Mouse (Mus musculus): ENCODE results near the gene Nek7. TPM values are rescaled to one million over a fixed set of nuclear protein-coding genes. Genes with fewer than 3 reads are reported as not detected.

Nek7 gene
- 13.1 and 24.3 TPM in 2 replicates for polyA plus RNA-seq (2014; fragmentation: Nextera tagmentation; extraction: Ambion mirVana)

DNA sequence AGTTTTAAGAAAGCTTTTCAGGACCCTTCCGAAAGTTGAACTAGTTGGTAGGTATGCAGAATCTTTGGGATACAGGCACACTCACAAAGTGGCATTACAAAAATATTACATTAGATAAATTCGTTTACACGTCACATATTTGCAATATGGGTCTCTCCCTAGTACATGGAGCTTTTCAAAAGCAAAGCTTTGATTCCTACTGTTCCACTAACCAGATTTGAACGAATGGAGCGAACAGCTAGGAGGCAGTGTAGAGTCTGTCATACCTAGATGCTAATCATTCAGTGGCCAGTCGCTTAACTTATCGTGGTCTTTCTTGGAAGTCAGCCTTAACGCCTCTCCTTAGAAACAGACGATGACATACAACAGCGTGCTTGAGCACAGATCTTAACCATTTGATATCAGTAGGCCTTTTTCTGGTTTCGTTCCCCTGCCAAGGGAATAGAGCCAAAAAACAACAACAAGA is at the start of gene Nek7:
Gene Nek7, minus strand, starts transcription at position 146 of the 466 bp plus-strand sequence.
- peak; percentile 77 for DNase-seq
- peak within 1 kb of the TSS; percentile 94 for H3K4me3 ChIP-seq (replicated peaks; ENCODE audit: low read depth, low read length)
- 2% methylated on average over 11 of the region's 11 CpGs for WGBS
- no peaks in the 10 kb centered on the region for H3K27me3 ChIP-seq (ENCODE audit: control insufficient read depth, insufficient read depth, low read length)
- no peaks in the 10 kb centered on the region for H3K9me3 ChIP-seq (ENCODE audit: control insufficient read depth, low read length)
- ATAC-seq (ENCODE audit: low FRiP score, low TSS enrichment), result no peak
- H3K4me2 ChIP-seq (ENCODE audit: low read length), result peak within 1 kb of the TSS; percentile 84
- no peaks in the 10 kb centered on the region for H3K36me3 ChIP-seq (ENCODE audit: control insufficient read depth, insufficient read depth, low read length)
- H3K27ac ChIP-seq (replicated peaks; ENCODE audit: low read depth, low read length), result peak within 1 kb of the TSS; percentile 83
- 0 out of 2 replicates have a peak, but pooled peaks cover 4% of the 10 kb centered on the region for H3K4me1 ChIP-seq (ENCODE audit: control insufficient read depth, insufficient read depth, low read length)
- peak within 1 kb of the TSS; percentile 69 for H3K9ac ChIP-seq (replicated peaks; ENCODE audit: low read length)

DNA sequence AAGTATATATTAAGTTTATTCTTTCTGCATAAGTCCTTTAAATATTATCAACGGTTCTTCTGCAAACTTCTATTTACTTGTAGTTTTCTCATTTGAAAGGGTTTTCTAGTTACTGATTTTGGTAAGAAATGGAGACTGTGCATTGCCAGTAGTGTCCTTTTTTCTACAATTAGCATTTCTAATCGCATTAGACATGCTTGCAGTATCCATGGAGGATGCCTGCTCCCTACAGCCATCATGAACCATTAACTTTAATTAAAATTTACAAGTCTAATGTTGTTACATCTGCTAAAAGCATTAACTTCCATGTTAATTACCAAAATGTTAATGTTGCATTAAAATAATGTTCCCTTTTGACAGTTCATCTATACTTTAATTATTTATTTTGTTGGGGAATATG is 42.4 kb upstream of the Nek7 start:
- H3K27ac ChIP-seq (replicated peaks; ENCODE audit: low read depth, low read length), result no peak overlapping the region
- H3K4me3 ChIP-seq (replicated peaks; ENCODE audit: low read depth, low read length), result no peak overlapping the region
- DNase-seq (peak; percentile 43), ATAC-seq (ENCODE audit: low FRiP score, low TSS enrichment) (peak; percentile 67; the same call in 1 of the 2 replicates)
- H3K27me3 ChIP-seq (ENCODE audit: control insufficient read depth, insufficient read depth, low read length), result no peaks in the 10 kb centered on the region; the same call in 1 of the 2 replicates
- WGBS, result 36% methylated on average over 2 of the region's 2 CpGs
- no peak overlapping the region for H3K9ac ChIP-seq (replicated peaks; ENCODE audit: low read length)
- H3K9me3 ChIP-seq (ENCODE audit: control insufficient read depth, low read length), result no peaks in the 10 kb centered on the region
- H3K36me3 ChIP-seq (ENCODE audit: control insufficient read depth, insufficient read depth, low read length), result no peaks in the 10 kb centered on the region
- H3K4me2 ChIP-seq (ENCODE audit: low read length), result no peak overlapping the region
- no peaks in the 10 kb centered on the region for H3K4me1 ChIP-seq (ENCODE audit: control insufficient read depth, insufficient read depth, low read length)

DNA sequence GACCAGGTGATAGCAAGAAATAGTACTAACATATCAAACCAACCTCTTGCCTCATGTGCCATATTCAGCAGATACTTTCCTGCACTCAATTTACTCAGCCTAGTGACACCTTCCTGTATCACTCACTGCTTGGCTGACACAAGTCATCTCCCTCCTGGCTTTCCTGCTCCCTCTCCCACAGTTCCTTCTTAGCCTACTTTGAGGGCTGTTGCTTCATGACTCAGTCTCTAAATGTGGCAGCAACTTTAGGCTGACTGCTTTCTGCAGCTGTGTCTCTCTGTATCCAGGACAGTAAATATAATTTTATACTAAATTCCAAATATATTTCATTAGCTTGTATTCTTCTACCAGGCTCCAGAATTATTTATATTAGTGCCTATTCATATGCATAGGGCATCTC is 34.3 kb upstream of the Nek7 start:
- no peak overlapping the region for H3K4me2 ChIP-seq (ENCODE audit: low read length)
- no peaks in the 10 kb centered on the region for H3K27me3 ChIP-seq (ENCODE audit: control insufficient read depth, insufficient read depth, low read length)
- DNase-seq, result no peak
- no peaks in the 10 kb centered on the region for H3K4me1 ChIP-seq (ENCODE audit: control insufficient read depth, insufficient read depth, low read length)
- ATAC-seq (ENCODE audit: low FRiP score, low TSS enrichment), result no peak
- no peak overlapping the region for H3K4me3 ChIP-seq (replicated peaks; ENCODE audit: low read depth, low read length)
- no peak overlapping the region for H3K9ac ChIP-seq (replicated peaks; ENCODE audit: low read length)
- H3K36me3 ChIP-seq (ENCODE audit: control insufficient read depth, insufficient read depth, low read length), result no peaks in the 10 kb centered on the region
- H3K9me3 ChIP-seq (ENCODE audit: control insufficient read depth, low read length), result no peaks in the 10 kb centered on the region
- H3K27ac ChIP-seq (replicated peaks; ENCODE audit: low read depth, low read length), result no peak overlapping the region

DNA sequence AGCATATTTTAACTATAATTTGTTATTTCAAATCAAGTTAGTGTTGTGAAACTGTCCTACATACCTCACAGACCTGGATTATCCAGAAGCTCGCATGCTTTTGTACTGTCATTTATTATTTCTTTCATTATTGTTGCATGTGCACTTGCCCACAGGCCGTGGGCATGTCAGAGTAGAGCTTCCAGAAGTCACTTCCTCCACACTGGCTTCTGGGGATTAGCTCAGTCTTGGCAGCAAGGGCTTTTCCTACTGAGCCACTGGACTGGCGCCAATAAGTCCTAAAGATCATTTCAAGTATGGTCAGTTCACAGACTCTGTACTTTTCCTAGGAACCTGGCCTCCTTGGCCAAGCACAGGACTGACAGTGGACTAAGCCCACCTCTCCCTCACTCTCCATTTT is 25.1 kb upstream of the Nek7 start:
- DNase-seq, result peak; percentile 32
- Histone ChIP-seq H3K27me3 (ENCODE audit: control insufficient read depth, insufficient read depth, low read length) (no peaks in the 10 kb centered on the region), H3K9ac (replicated peaks; ENCODE audit: low read length) (no peak overlapping the region), H3K9me3 (ENCODE audit: control insufficient read depth, low read length) (no peaks in the 10 kb centered on the region), H3K27ac (replicated peaks; ENCODE audit: low read depth, low read length) (no peak overlapping the region), H3K4me1 (ENCODE audit: control insufficient read depth, insufficient read depth, low read length) (no peaks in the 10 kb centered on the region), H3K36me3 (ENCODE audit: control insufficient read depth, insufficient read depth, low read length) (no peaks in the 10 kb centered on the region), H3K4me2 (ENCODE audit: low read length) (no peak overlapping the region), H3K4me3 (replicated peaks; ENCODE audit: low read depth, low read length) (no peak overlapping the region)
- WGBS, result 66% methylated on average over 3 of the region's 3 CpGs
- ATAC-seq (ENCODE audit: low FRiP score, low TSS enrichment), result no peak

- no peak overlapping the region for H3K9ac ChIP-seq (replicated peaks; ENCODE audit: low read length)
These were observed 23.4 kb upstream of the Nek7 start for GRCm38 (mm10) chr1:138643306-138643830.

DNA sequence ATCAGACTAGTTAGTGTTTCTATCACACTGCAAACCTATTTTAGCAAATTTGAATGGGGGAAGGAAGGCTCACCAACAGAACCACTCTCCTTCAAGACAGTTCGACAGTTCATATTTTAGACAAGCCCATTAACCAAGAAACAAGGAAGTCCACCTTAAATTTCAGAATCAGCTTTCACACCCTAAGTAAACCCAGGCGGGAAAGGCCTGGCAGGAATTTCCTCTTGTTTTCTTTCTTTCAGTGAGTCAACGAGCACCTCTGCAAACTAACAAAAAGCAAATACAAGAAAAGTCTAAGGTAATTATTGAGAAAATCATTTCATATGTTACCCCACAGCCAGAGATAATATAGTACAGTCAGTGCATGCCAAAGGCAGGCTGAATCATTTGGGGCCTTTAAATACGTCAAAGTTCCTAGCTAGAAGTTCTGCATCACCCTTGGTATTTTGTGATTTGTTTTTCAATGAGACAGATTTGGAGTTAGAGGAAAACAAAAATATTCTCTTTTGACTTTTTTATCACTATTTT is 21.1 kb upstream of the Nek7 start:
- H3K9me3 ChIP-seq (ENCODE audit: control insufficient read depth, low read length), result no peaks in the 10 kb centered on the region
- no peaks in the 10 kb centered on the region for H3K36me3 ChIP-seq (ENCODE audit: control insufficient read depth, insufficient read depth, low read length)
- WGBS, result 83% methylated on average over 4 of the region's 4 CpGs
- H3K9ac ChIP-seq (replicated peaks; ENCODE audit: low read length), result no peak overlapping the region
- H3K4me1 ChIP-seq (ENCODE audit: control insufficient read depth, insufficient read depth, low read length), result no peaks in the 10 kb centered on the region
- no peak overlapping the region for H3K4me3 ChIP-seq (replicated peaks; ENCODE audit: low read depth, low read length)
- ATAC-seq (ENCODE audit: low FRiP score, low TSS enrichment) (no peak), DNase-seq (no peak)
- H3K4me2 ChIP-seq (ENCODE audit: low read length), result no peak overlapping the region
- no peak overlapping the region for H3K27ac ChIP-seq (replicated peaks; ENCODE audit: low read depth, low read length)
- H3K27me3 ChIP-seq (ENCODE audit: control insufficient read depth, insufficient read depth, low read length), result no peaks in the 10 kb centered on the region

More at GRCm38 (mm10) chr1:138643306-138643830, 23.4 kb upstream of the Nek7 start:
- 91% methylated on average over 3 of the region's 3 CpGs for WGBS
- DNase-seq (no peak), ATAC-seq (ENCODE audit: low FRiP score, low TSS enrichment) (no peak)
- no peak overlapping the region for H3K27ac ChIP-seq (replicated peaks; ENCODE audit: low read depth, low read length)
- no peaks in the 10 kb centered on the region for H3K4me1 ChIP-seq (ENCODE audit: control insufficient read depth, insufficient read depth, low read length)
- H3K4me3 ChIP-seq (replicated peaks; ENCODE audit: low read depth, low read length), result no peak overlapping the region
- no peaks in the 10 kb centered on the region for H3K27me3 ChIP-seq (ENCODE audit: control insufficient read depth, insufficient read depth, low read length)
- H3K36me3 ChIP-seq (ENCODE audit: control insufficient read depth, insufficient read depth, low read length), result no peaks in the 10 kb centered on the region
- H3K9me3 ChIP-seq (ENCODE audit: control insufficient read depth, low read length), result no peaks in the 10 kb centered on the region
- no peak overlapping the region for H3K4me2 ChIP-seq (ENCODE audit: low read length)

GRCm38 (mm10) chr1:138637850-138638249 is 17.9 kb upstream of the Nek7 start:
- no peaks in the 10 kb centered on the region for H3K4me1 ChIP-seq (ENCODE audit: control insufficient read depth, insufficient read depth, low read length)
- H3K4me3 ChIP-seq (replicated peaks; ENCODE audit: low read depth, low read length), result no peak overlapping the region
- H3K27ac ChIP-seq (replicated peaks; ENCODE audit: low read depth, low read length), result no peak overlapping the region
- DNase-seq (no peak), ATAC-seq (ENCODE audit: low FRiP score, low TSS enrichment) (no peak)
- H3K36me3 ChIP-seq (ENCODE audit: control insufficient read depth, insufficient read depth, low read length), result no peaks in the 10 kb centered on the region
- no peak overlapping the region for H3K4me2 ChIP-seq (ENCODE audit: low read length)
- H3K9ac ChIP-seq (replicated peaks; ENCODE audit: low read length), result no peak overlapping the region
- H3K27me3 ChIP-seq (ENCODE audit: control insufficient read depth, insufficient read depth, low read length), result no peaks in the 10 kb centered on the region
- H3K9me3 ChIP-seq (ENCODE audit: control insufficient read depth, low read length), result no peaks in the 10 kb centered on the region

DNA sequence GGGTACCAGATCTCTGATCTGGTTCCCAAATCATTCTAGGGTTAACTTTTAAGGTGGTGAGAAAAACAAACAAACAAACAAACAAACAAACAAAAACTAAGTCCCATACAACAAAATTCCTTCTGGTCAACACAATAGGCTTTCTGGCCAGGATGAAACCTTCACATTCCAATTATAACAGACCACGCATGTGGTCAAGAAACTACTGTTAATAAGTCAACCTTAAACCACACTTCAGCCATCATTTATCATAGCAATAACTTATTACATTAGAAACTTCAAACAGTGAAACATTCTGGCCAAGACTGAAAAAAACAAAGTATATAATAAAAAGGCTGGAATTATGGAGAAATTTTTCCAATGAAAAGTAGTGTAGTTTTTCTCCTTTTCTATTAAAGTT is 14.6 kb upstream of the Nek7 start:
- Histone ChIP-seq H3K27ac (replicated peaks; ENCODE audit: low read depth, low read length) (no peak overlapping the region), H3K4me1 (ENCODE audit: control insufficient read depth, insufficient read depth, low read length) (no peaks in the 10 kb centered on the region), H3K4me2 (ENCODE audit: low read length) (no peak overlapping the region), H3K9me3 (ENCODE audit: control insufficient read depth, low read length) (no peaks in the 10 kb centered on the region), H3K36me3 (ENCODE audit: control insufficient read depth, insufficient read depth, low read length) (no peaks in the 10 kb centered on the region), H3K4me3 (replicated peaks; ENCODE audit: low read depth, low read length) (no peak overlapping the region), H3K9ac (replicated peaks; ENCODE audit: low read length) (no peak overlapping the region), H3K27me3 (ENCODE audit: control insufficient read depth, insufficient read depth, low read length) (no peaks in the 10 kb centered on the region)
- WGBS, result 93% methylated on average over 1 of the region's 1 CpGs
- ATAC-seq (ENCODE audit: low FRiP score, low TSS enrichment), result no peak
- no peak for DNase-seq

DNA sequence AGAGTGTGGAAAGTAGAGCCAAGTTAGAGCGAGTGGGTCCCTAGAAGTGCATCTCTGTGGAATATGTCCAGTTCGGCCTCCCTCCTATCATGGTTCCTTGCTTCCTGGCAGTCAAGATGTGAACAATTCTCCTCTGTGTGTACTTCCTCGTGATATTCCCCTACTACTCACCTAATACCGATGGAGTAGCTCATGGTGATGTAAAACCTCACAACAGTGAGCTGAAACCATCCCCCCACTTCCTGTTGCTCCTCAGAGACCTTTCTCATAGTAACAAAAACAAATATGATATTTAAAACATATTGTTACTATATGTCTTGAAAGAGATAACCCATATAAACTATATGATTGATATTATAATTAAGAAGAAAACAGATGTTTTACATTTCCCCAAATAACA is 9.0 kb upstream of the Nek7 start:
- H3K9ac ChIP-seq (replicated peaks; ENCODE audit: low read length), result no peak overlapping the region
- H3K4me2 ChIP-seq (ENCODE audit: low read length), result no peak overlapping the region
- no peak overlapping the region for H3K27ac ChIP-seq (replicated peaks; ENCODE audit: low read depth, low read length)
- DNase-seq (no peak), ATAC-seq (ENCODE audit: low FRiP score, low TSS enrichment) (no peak)
- H3K4me1 ChIP-seq (ENCODE audit: control insufficient read depth, insufficient read depth, low read length), result no peaks in the 10 kb centered on the region
- 93% methylated on average over 4 of the region's 4 CpGs for WGBS
- H3K27me3 ChIP-seq (ENCODE audit: control insufficient read depth, insufficient read depth, low read length), result no peaks in the 10 kb centered on the region
- H3K9me3 ChIP-seq (ENCODE audit: control insufficient read depth, low read length), result no peaks in the 10 kb centered on the region
- H3K4me3 ChIP-seq (replicated peaks; ENCODE audit: low read depth, low read length), result no peak overlapping the region
- H3K36me3 ChIP-seq (ENCODE audit: control insufficient read depth, insufficient read depth, low read length), result no peaks in the 10 kb centered on the region

Data from midbrain, embryonic 14.5 days (tissue).